Mouse (Mus musculus): ENCODE measurements around the gene Kif1b.
A peak's percentile ranks its signal among the peaks of the same experiment; 100 is the strongest.

The Kif1b gene

DNA sequence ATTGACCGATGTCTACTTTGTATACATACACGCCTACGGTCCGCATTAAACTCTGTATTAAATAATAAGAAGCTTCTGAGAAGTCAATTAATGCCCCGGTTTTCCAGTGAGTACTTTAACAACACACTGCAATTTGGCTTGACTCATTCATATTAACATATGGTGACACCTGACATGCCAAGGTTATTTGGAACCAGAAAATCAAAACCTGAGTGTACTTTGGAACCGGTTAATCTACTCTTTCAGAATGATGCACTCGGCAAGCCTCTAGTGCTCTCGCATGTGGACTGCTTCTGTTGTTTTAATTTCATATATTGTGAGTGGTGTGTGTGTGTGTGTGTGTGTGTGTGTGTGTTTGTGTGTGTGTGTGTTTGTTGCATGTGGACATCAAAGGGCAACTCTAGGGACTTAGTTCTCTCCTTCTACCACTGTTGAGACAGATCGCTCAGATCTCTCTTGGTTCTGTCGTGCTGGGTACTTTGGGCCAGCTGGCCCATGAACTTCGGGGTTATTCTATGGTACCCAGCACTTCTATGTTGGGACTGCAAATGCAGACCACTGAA, 6.9 kb upstream of the Kif1b start:
- DNase-seq (ENCODE audit: low read depth, low spot score): no peak

DNA sequence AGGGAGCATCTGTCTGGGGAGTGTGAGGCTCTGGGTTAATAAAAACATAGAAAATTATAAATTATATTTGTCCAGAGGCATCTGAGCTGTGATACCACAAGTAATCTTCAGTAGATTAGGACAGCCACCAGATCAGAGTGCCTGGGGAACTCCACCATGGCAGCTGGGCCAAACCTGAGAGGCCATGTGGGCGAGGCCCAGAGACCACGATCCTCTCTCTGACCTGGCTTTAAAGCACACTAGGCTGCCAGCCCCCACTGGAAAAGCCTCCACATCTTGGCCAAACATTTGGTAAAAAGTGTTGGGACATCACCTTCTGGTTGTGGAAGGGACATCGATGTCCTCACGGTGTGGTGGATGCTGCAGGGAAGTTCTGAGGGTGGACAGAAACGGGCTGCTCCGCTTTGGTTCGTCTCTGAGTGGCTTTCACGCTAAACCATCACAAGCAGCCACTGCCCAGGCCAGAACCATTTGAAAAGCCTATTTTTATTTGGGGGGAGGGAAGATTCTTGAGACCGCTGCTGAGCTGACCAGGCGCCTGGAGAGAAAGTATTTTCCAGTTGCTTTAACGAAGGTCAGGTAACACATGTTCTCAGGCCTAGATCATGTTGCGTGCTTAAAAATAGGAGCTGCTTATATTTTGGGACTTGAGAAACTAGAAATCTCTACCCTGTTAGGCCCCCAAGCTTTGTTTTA, 6.2 kb upstream of the Kif1b start:
- DNase-seq (ENCODE audit: low read depth, low spot score): no peak

DNA sequence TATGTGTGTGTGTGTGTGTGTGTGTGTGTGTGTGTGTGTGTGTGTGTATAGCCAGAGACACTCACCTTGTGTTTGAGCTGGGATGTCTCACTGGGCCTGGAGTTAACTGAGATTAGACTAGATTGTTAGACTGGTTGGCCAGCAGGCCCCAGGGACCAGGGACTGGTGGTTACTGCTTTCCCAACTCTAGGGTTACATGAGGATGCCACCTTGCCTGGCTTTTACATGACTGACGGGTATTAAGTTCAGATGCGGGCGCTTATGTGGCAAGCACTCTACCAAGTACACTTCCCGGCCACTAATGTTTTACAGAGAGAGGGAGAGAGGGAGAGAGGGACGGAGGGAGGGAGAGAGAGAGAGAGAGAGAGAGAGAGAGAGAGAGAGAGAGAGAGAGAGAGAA, 4.5 kb upstream of the Kif1b start:
- no peak for DNase-seq (ENCODE audit: low read depth, low spot score)

DNA sequence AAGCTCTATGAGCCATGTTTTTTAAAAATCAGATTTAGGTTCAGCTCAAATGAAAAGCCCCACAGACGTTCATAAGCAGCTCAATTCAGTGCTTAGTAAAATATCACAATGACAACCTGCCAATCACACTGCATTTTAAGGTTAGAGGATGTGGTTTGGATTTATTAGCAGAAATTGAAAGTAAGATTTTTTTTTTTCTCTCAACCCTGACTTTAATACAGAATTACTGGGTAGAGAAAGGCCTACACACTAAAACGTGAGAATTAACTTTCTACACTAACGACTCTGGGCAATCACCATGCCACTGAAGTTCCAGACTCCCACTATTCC, 963 bp upstream of the Kif1b start:
- no peak for DNase-seq (ENCODE audit: low read depth, low spot score)

DNA sequence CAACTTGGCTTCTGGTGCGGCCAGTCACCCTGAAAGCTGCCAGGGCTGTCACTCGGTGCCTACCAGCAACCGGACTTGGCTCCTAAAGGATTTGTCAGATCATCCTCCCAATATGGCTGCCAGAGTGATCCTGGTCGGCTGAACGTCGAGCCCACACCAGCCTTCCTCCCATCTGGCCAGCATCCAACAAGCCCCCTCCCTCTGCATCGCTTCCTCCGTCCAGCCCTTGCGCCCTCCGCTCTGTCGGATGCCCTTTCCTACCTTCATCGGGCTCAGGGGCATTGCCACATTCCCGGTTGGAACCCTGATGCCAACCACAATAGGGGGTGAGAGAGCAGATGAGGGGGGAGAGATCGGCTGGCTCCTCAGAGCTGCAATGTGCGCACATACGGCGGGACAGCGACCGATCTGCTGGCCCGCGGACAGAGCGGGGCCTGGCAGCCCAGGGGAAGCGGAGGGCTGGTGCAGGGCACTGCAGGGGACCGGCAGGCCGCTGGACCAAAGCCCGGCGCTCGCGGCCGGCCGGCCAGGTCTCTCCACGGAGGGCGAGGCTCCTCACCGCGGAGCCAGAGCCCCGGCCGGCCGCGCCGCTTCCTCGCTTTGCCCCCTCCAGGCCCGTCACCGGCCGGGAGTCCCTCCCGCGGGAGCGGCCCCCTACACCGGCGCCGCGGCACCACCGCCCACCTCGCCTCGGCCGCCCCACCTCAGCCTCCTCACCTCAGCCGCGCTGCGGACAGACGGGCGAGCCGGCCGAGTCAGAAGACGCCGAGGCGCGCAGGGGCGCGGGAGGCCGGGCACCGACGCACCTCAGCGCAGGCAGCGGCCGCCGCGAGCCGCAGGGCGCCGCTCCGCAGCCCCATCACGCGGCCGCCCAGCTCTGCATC, 539 bp downstream of the Kif1b start:
- DNase-seq (ENCODE audit: low read depth, low spot score): peak; percentile 49

DNA sequence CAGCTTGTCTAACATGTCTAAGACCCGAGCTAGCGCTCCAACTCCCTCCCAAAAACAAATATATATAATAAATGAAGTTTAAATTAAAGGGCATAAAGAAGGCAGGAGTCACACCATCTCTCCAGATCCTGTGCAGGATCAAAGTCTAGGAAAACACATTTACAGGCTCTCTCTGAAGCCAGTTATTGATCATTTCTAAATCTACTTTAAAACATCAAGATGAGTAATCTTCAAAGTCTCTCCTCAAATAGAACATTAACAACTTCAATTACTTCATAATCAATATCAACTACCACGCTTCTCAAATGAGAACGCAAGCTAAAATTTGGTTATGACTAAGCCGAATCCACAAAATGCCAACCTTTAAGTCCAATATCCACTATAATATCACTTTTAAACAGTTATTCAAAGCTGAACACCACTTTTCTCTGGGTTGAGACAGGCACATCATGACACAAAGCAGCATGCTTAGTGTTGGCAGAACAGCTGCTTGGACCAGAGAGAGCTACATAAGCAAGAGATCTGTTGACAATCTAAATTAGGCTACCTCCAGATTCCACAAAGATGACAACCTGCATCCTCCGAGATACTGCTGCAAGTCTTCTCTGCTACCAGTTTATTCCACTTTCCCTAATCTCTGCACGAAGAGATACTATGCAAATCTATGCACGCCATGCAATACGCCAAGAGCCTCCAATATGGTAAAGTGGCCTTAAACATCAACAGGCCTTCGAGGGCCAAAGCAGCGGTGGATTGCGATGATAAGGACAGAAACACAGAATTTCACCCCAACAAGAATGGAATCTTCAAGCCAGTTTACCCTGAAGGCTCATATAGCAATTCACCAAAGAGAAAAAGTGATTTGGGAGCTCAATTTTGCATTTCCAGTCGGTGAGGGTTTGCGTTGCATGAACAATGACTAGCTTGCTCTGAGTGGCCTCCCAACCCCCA, 1.5 kb downstream of the Kif1b start:
- DNase-seq (ENCODE audit: low read depth, low spot score): no peak

DNA sequence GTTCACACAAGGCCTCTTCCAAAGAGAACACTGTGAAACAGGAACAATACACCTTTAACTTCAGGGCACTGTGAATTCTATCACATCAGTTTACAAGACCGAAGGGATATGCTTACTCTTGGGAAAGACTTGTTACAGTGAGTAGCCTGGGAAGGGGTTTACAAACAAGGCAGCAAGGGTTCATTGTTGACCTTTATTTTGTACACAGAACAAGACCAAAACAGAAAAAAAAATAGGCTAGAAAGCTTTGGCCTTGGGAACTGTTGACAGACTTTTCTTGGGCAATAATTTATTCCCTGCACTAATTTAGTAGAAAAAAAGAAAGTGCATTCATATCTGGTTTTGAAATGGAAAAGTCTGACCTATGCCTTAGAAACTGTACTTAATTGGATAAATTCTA, 3.0 kb downstream of the Kif1b start:
- no peak for DNase-seq (ENCODE audit: low read depth, low spot score)

DNA sequence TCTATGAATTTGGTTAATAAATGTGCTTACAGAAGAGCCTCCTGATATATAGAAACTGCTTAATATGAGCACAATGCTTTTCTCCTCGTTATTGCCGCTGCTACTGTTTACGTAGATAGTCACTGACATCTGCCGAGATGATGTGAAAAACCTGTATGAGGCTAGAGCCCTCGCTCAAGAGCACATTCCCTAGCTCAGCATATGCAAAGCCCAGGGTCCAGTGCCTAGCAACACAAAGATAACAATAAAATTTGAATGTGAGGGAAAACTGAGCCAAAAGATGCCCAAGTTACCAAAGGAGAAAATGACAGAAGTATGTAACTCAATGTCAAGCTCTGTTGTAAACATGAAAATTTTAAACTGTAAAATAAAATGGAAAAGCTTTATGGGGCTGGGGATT, 4.0 kb downstream of the Kif1b start:
- DNase-seq (ENCODE audit: low read depth, low spot score): no peak

DNA sequence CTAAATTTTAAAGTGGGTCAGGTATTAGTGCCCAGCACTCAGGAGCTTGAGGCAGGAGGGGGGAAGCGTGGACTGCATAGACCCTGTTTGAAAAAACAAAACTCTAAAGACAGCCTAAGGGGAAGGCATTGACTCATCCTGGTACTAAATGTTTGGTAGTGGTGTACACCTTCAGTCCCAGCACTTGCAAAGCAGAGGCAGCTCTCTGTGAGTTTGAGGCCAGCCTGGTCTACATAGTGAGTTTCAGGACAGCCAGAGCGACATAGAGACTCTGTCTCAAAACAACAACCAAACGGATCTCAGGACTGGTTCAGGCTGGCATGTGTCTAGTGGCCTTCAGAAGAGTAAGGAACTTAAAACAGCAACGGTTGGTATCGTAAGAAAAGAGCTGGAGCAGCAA, 4.7 kb downstream of the Kif1b start:
- DNase-seq (ENCODE audit: low read depth, low spot score): no peak

DNA sequence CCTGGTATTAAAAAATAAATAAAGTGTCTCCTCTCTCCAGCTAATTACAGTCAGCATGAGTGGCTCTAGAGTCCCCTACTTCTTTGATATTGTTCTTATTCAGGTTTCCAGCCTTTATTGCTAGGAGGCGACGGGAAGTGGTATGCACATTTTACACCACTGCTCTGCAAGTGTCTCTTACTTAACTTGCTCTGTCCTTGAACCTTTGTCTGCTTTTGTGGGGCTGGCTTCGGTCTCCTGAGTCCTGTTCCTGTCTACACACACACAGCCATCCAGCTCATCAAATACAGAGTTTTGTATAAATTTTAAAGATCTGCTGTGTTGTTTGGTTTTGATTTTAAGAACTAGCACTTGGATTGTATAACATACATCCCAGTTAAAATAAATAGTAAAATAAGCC, 5.4 kb downstream of the Kif1b start:
- DNase-seq (ENCODE audit: low read depth, low spot score): no peak

DNA sequence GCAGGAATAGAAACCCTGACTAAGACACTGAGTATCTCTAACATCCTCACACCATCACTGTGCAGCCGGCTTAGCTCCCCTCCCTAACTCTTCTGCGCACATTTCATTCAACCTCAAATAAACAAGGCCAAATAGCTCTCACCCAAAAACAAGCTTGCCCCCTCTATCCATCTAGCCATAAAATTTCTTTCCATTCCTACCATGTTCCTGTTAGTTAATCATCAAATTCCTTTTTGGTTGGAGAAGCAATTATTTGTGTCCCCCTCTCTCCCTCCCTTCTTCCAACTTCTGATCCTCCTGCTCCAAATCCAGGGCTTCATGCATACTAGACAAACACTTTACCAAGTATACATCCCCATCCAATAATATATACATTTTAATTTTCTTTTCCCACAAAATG, 11.0 kb downstream of the Kif1b start:
- DNase-seq (ENCODE audit: low read depth, low spot score): no peak

DNA sequence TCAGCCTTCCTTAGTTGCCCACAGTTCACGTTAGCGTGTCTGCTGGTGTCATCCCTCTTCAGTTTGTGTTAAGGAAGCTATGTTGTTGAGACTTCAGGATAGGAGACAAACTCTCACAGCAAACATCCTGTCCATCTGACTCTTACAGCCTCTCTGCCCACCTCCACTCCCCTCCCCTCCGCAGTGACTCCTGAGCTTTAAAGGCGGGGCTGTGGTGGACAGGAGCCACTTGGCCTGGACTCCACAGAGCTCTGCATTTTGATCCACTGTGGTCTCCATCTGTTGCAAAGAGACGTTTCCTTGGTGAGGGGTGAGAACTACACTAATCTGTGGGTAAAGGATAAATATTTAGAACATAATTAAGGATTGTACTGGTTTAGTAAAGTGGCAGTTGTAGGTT, 14.5 kb downstream of the Kif1b start:
- DNase-seq (ENCODE audit: low read depth, low spot score): no peak

DNA sequence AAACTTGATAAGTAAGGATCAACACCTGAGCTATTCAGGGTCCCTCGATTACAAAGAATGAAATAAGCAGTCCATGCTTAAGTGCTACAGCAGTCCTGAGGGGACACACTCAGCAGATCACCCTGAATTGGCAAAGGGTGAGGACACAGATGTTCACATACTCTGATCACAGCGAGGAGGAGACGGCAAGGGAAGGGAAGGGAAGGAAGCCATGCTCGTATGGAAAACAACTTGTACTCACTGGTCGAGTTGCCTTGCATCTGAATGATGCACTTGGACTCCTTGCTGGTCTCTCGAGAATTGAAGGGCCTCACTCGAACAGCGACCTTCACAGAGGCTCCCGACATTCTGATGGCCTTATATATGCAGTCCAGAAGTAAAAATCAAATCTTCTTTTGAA, 16.4 kb downstream of the Kif1b start:
- DNase-seq (ENCODE audit: low read depth, low spot score): no peak

DNA sequence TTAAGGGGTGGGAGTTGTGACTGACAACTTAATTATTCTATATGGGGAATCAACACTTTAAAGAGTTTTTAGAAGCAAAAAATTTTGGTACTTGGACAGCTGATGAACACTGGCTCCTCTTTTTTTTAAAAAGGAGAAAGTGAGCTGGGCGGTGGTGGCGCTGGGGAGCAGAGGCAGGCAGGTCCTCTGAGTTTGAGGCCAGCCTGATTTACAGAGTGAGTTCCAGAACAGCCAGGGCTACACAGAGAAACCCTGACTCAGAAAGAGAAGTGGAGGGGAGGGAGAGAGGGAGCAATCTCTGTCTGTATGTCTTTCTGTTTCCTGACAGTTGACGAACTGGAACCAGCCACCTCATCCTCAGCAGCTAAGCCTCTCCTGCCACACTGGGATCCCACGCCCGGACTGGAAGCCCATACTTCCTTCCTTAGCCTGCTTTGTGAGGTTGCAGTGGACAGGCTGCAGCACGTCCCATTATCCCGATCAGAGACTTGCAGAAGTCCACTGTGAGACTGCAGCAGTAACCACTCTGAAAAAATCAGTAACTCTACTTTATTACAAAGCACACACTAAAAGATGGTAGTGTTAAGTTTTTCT, 17.2 kb downstream of the Kif1b start:
- DNase-seq (ENCODE audit: low read depth, low spot score): no peak

DNA sequence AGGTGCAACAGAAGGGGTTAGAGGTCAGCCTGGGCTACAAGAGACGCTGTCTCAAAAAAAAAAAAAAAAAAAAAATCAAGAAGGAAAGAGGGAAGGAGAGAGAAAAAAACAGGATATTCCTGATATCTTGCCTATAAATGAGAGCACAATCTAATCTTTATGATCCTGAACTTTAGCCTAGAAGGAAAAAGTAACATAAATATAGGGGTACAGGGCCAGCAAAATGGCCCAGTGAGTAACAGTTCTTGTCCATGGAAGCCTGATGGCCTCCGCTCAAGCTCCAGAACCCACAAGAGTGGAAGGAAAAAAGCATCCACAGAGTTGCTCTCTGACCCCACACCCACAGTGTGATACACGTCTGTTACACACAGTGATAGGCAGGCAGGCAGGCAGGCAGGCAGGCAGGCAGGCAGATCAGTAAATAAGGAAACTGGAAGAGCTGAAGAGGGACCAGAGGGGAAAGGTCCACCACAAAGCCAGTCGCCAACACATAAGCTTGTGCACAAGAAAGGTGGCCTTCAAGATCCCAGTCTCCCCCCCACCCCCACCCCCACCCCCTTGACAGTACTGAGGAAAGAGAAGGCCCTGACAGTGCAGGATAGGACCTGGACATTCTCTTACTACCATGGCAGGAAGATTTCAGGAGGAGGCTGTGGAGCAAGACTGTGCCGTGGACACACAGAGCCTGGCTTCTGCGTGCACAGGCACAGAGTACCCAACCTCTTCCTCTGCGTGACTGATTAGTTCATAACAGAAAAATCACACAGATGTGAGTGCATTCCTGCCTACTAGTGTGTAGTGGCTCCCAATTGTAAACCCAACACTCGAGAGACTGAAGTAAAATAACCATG, 21.0 kb downstream of the Kif1b start:
- no peak for DNase-seq (ENCODE audit: low read depth, low spot score)

DNA sequence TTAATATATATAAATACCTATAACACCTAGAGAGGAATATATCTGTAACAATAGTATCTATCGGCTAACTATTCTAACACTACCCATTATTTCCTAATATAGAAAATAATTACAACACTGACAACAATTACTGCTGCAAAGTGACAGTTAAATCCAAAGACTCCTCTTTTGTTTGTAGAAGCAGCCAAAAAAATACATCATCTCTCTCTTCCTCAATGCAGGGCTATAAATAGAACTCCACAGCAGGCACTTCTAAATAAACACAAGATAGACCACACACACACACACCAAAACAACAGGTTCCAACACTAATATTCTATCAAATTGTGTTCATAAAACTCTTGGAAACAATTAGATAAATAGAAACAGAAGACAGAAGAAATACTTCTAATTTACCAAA, 21.8 kb downstream of the Kif1b start:
- DNase-seq (ENCODE audit: low read depth, low spot score): no peak

DNA sequence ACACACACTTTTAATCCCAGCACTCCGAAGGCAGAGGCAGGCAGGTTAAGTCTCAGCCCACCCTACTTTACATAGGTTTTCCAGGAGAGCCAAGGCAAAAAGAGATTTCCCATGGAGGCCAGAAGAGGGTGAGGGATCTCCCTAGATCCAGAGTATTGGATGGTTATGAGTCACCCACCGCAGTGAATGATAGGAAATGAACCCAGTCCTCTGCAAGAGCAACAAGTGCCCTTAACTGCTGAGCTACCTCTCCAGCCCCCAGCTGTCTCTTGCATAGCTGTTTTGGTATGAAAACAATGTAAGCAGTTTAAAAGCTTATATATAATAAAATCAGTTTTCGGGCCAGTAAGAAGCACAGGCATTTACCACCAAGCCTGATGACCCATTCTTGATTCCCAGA, 24.5 kb downstream of the Kif1b start:
- no peak for DNase-seq (ENCODE audit: low read depth, low spot score)

DNA sequence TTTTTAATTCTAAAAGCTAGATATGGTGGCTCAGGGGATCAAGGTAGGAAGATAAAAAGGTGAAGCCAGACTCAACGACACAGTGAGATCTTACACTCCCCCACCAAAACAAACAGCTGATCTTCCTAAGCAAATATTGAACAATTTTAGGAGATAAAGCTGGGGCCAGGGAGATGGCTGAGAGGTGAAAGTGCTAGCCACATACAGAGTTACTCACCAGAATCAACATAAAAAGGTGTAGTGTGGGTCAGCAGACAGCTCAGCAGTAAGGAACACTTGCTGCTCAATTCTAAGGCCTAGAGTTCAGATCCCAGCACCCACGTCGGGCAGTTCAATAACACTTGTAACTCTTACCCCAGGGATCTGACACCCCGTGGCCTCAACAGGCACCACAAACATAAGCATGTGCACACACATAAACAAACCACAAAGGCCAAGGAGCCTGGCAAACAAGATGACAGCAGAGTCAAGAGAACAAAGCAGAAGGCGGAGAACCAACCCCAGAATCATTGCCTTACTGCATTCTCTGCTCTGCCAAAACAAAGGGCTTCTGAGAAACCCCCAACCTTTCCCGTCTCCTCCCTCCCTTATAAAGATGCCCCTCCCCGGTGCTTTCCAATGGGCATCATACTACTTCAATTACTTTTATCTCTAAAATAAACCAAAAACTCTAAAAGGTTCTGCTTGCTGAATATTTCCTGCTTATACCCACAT, 25.3 kb downstream of the Kif1b start:
- DNase-seq (ENCODE audit: low read depth, low spot score): no peak

DNA sequence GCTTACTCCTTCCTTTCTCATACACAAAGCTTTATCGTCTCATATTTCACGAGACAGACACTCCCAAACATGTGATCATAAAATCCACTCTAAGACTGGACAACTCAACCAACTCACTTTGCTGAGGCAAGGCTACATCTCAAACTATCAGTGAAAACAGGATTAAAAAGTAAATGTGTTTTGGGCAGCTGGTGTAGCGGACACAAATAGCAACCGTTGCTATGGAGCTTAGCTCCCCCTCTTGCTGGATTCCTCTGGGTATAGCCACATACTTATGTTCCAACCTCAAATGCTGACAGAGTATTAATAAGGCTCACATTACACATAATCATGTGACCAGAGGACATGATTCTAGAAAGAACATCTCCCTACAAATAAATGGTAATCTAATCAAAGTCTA, 29.9 kb downstream of the Kif1b start:
- DNase-seq (ENCODE audit: low read depth, low spot score): peak; percentile 41

DNA sequence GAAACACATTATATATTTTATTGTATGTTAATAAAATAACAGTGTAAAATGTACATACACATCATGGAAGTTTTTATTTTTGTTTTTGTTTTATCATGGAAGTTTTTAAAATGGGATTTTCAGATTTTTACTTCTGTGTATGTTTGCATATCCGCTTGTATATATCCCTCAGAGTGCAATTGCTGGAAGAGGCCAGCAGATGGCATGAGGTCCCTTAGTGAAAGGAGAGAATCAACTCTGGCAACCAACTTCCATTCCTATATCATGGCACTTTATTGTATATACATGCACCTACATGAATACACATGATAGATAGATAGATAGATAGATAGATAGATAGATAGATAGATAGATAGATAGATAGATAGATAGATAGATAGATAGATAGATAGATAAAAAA, 34.4 kb downstream of the Kif1b start:
- no peak for DNase-seq (ENCODE audit: low read depth, low spot score)
